ENCODE assay signal across 12 mouse cellular contexts in the genomic region with DNA sequence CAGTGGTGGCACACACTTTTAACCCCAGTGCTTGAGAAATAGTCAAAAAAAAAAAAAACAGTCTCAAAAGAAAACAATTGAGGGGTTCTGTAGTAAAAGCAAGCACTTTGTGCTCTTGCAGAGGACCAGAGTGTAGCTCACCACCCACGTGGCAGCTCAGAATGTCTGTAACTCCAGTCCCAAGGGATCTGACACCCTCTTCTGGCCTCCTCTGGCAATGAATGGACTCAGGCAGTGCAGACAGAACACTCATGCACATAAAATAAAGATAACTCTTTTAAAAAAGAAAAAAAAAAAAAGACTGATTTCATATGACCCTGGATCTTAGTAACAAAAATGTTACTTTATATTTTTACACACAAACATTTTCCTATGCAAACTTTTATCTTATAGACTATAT. TPM values are rescaled to one million over a fixed set of nuclear protein-coding genes. Genes with fewer than 3 reads are reported as not detected.
DNase-seq lines count a peak whose midpoint lies in the region; ATAC-seq and TF ChIP-seq lines count a peak whose summit lies in the region.
"Had no signal": no experiment of that assay in that cellular context is flagged by ENCODE, and none has a peak within 500 bp of the region (broad histone marks: within the 10 kb centered on the region; RNA-seq: fewer than 3 reads in every experiment).

No protein-coding gene starts in this region.

- H3K36me3 ChIP-seq in forebrain, postnatal 0 days (ENCODE audit: insufficient read depth): no peaks in the 10 kb centered on the region
- H3K36me3 ChIP-seq in forebrain, embryonic 11.5 days (ENCODE audit: control insufficient read depth, insufficient read depth, low read length): no peaks in the 10 kb centered on the region
- H3K36me3 ChIP-seq in MEL (ENCODE audit: control insufficient read depth in 1 of 2, insufficient read depth in 2 of 2, low read length in 2 of 2): peaks cover 3 to 4% of the 10 kb centered on the region in 2 experiments; a peak in 3 of 4 replicates
- H3K36me3 ChIP-seq in neural tube, embryonic 15.5 days: no peaks in the 10 kb centered on the region
- H3K36me3 ChIP-seq: stomach, embryonic 15.5 days had no signal

- 0 out of 2 replicates have a peak, but pooled peaks have one; percentile 13 for TF ChIP-seq CTCF in forebrain, postnatal 0 days (IDR thresholded peaks at IDR 0.05; ENCODE audit: low read depth)
- TF ChIP-seq CTCF in lung, adult 2 months (IDR thresholded peaks at IDR 0.05; ENCODE audit: insufficient read depth, low read length): 0 out of 2 replicates have a peak, but pooled peaks have one; percentile 2
- TF ChIP-seq CTCF in MEL (IDR thresholded peaks at IDR 0.05 in 2 of 3, conservative IDR thresholded peaks at IDR 0.05 in 1 of 3; ENCODE audit: control insufficient read depth in 1 of 3, insufficient read depth in 1 of 3, low read depth in 2 of 3, low read length in 3 of 3, poor library complexity in 1 of 3, severe bottlenecking in 1 of 3): peak in 1 of 3 experiments; percentile 21; a peak in 2 of 6 replicates

- no peak overlapping the region for H3K9ac ChIP-seq in forebrain, postnatal 0 days
- H3K9ac ChIP-seq in forebrain, embryonic 11.5 days (ENCODE audit: low read length): no peak overlapping the region
- no peak overlapping the region for H3K9ac ChIP-seq in MEL (ENCODE audit: control insufficient read depth, low read depth, low read length, poor library complexity, severe bottlenecking)
- no peak overlapping the region for H3K9ac ChIP-seq in neural tube, embryonic 15.5 days (replicated peaks)
- H3K9ac ChIP-seq: heart, embryonic 12.5 days; stomach, embryonic 15.5 days had no signal

- no peak for DNase-seq in forebrain, postnatal 0 days
- DNase-seq in forebrain, embryonic 11.5 days (ENCODE audit: low spot score): no peak
- DNase-seq in lung, adult 2 months: no peak
- DNase-seq in lung, postnatal 14 days: no peak
- DNase-seq in MEL (ENCODE audit: low read depth, low spot score): peak; percentile 24
- peak; percentile 12 for DNase-seq in mesoderm, embryonic 11.5 days (ENCODE audit: low read depth, low spot score)
- DNase-seq in neural tube, embryonic 10.5 days (ENCODE audit: extremely low spot score, low spot score): no peak
- DNase-seq: cerebellum, adult 2 months had no signal

- no peak overlapping the region for H3K4me2 ChIP-seq in forebrain, postnatal 0 days (ENCODE audit: low read depth)
- H3K4me2 ChIP-seq in forebrain, embryonic 11.5 days (ENCODE audit: low read depth, low read length, severe bottlenecking): no peak overlapping the region
- H3K4me2 ChIP-seq in neural tube, embryonic 15.5 days: no peak overlapping the region
- H3K4me2 ChIP-seq: heart, embryonic 12.5 days; stomach, embryonic 15.5 days had no signal

- H3K27ac ChIP-seq in forebrain, postnatal 0 days (ENCODE audit: low read depth, low read length): no peak overlapping the region
- H3K27ac ChIP-seq in forebrain, embryonic 11.5 days (ENCODE audit: low read depth, low read length): no peak overlapping the region
- H3K27ac ChIP-seq in MEL (ENCODE audit: control insufficient read depth, low read depth, low read length): no peak overlapping the region
- H3K27ac ChIP-seq in neural tube, embryonic 15.5 days (replicated peaks): no peak overlapping the region
- H3K27ac ChIP-seq: midbrain, embryonic 10.5 days; stomach, embryonic 15.5 days had no signal

- no peak overlapping the region for H3K4me3 ChIP-seq in forebrain, postnatal 0 days (ENCODE audit: low read depth, low read length)
- H3K4me3 ChIP-seq in forebrain, embryonic 11.5 days (ENCODE audit: low read depth, low read length): no peak overlapping the region
- H3K4me3 ChIP-seq in lung, adult 2 months (replicated peaks; ENCODE audit: extremely low read depth, low read depth, low read length): no peak overlapping the region
- H3K4me3 ChIP-seq in MEL (ENCODE audit: control insufficient read depth in 1 of 2, insufficient read depth in 1 of 2, low read depth in 2 of 2, low read length in 2 of 2): no peak overlapping the region
- no peak overlapping the region for H3K4me3 ChIP-seq in neural tube, embryonic 15.5 days (replicated peaks)
- H3K4me3 ChIP-seq: heart, embryonic 12.5 days; midbrain, embryonic 10.5 days; stomach, embryonic 15.5 days had no signal

- ATAC-seq in forebrain, postnatal 0 days: no peak
- no peak for ATAC-seq in forebrain, embryonic 11.5 days (replicated peaks; ENCODE audit: low FRiP score)
- no peak for ATAC-seq in neural tube, embryonic 15.5 days (ENCODE audit: low FRiP score)

- 20% methylated on average over 1 of the region's 1 CpGs for WGBS in forebrain, postnatal 0 days
- 0% methylated on average over 1 of the region's 1 CpGs for WGBS in forebrain, embryonic 11.5 days
- WGBS in lung, adult 2 months: 37% methylated on average over 1 of the region's 1 CpGs
- WGBS in neural tube, embryonic 15.5 days: 6% methylated on average over 1 of the region's 1 CpGs

- no peaks in the 10 kb centered on the region for H3K79me2 ChIP-seq in MEL (ENCODE audit: control insufficient read depth, insufficient read depth, low read length, poor library complexity)

- no peaks in the 10 kb centered on the region for H3K9me3 ChIP-seq in forebrain, postnatal 0 days (ENCODE audit: low read length)
- H3K9me3 ChIP-seq in forebrain, embryonic 11.5 days (ENCODE audit: control insufficient read depth, low read length): no peaks in the 10 kb centered on the region
- no peaks in the 10 kb centered on the region for H3K9me3 ChIP-seq in MEL (replicated peaks; ENCODE audit: insufficient read depth, low read length)
- H3K9me3 ChIP-seq in neural tube, embryonic 15.5 days (replicated peaks): no peaks in the 10 kb centered on the region
- H3K9me3 ChIP-seq: heart, embryonic 12.5 days; midbrain, embryonic 10.5 days; stomach, embryonic 15.5 days had no signal

- no peak for TF ChIP-seq POLR2A in lung, adult 2 months (IDR thresholded peaks at IDR 0.05; ENCODE audit: borderline replicate concordance, extremely low read depth, low read depth, low read length)
- no peak for TF ChIP-seq POLR2A in MEL (IDR thresholded peaks at IDR 0.05; ENCODE audit: control insufficient read depth in 1 of 2, insufficient read depth in 1 of 2, low read depth in 1 of 2, low read length in 2 of 2, poor library complexity in 1 of 2)

- TF ChIP-seq RAD21 in MEL (IDR thresholded peaks at IDR 0.05; ENCODE audit: low read depth, low read length): peak; percentile 20

- H3K27me3 ChIP-seq in forebrain, postnatal 0 days (ENCODE audit: insufficient read depth, low read length): no peaks in the 10 kb centered on the region
- H3K27me3 ChIP-seq in forebrain, embryonic 11.5 days (ENCODE audit: control insufficient read depth, insufficient read depth, low read length): no peaks in the 10 kb centered on the region
- no peaks in the 10 kb centered on the region for H3K27me3 ChIP-seq in MEL (ENCODE audit: control insufficient read depth in 1 of 2, insufficient read depth in 2 of 2, low read length in 2 of 2)
- no peaks in the 10 kb centered on the region for H3K27me3 ChIP-seq in neural tube, embryonic 15.5 days (replicated peaks)
- H3K27me3 ChIP-seq: heart, embryonic 12.5 days; stomach, embryonic 15.5 days had no signal

- H3K4me1 ChIP-seq in forebrain, postnatal 0 days (ENCODE audit: insufficient read depth): no peaks in the 10 kb centered on the region
- no peaks in the 10 kb centered on the region for H3K4me1 ChIP-seq in forebrain, embryonic 11.5 days (replicated peaks; ENCODE audit: control insufficient read depth, insufficient read depth, low read length)
- H3K4me1 ChIP-seq in lung, adult 2 months (ENCODE audit: control insufficient read depth, insufficient read depth, low read length): no peaks in the 10 kb centered on the region
- H3K4me1 ChIP-seq in MEL (ENCODE audit: control insufficient read depth in 1 of 2, insufficient read depth in 2 of 2, low read length in 2 of 2): no peaks in the 10 kb centered on the region
- no peaks in the 10 kb centered on the region for H3K4me1 ChIP-seq in neural tube, embryonic 15.5 days
- H3K4me1 ChIP-seq: heart, embryonic 12.5 days; midbrain, embryonic 10.5 days; stomach, embryonic 15.5 days had no signal

- no peak for TF ChIP-seq EP300 in MEL (IDR thresholded peaks at IDR 0.05; ENCODE audit: low read depth in 1 of 2, low read length in 2 of 2)

TF ChIP-seq in MEL, 35 proteins besides CTCF, POLR2A, EP300 and RAD21:
- TF ChIP-seq SMC3 (IDR thresholded peaks at IDR 0.05; ENCODE audit: low read depth, low read length): peak; percentile 34; the same call in 1 of the 2 replicates
- TF ChIP-seq NRF1 (IDR thresholded peaks at IDR 0.05; ENCODE audit: insufficient read depth, low read depth, low read length, poor library complexity, severe bottlenecking): no peak

RNA-seq across cellular contexts. Expression of gene Bbx, which starts 12.1 kb away (rescaled TPM):
- 8.3 and 11.9 TPM in 2 replicates for total RNA-seq in forebrain, postnatal 0 days (2014; rRNA removed)
- polyA plus RNA-seq in forebrain, postnatal 0 days (2015; fragmentation: Nextera tagmentation; extraction: Ambion mirVana): 3.9 and 13.2 TPM in 2 replicates
- 30.1 and 38.0 TPM in 2 replicates for polyA plus RNA-seq in forebrain, embryonic 11.5 days (2014; fragmentation: Nextera tagmentation; extraction: Ambion mirVana)
- polyA plus RNA-seq in lung, adult 2 months (2012; rRNA removed): 5.3 and 6.8 TPM in 2 replicates
- 9.1 and 9.2 TPM in 2 replicates for total RNA-seq in MEL (2012; rRNA removed)
- polyA plus RNA-seq in MEL (2012; ENCODE audit: insufficient read depth in 1 of 2, insufficient read length in 2 of 2, low read depth in 1 of 2, low replicate concordance in 2 of 2, missing spikeins in 1 of 2): 10 to 100 TPM in 1 of 2 experiments, 1 to 10 TPM in 1; 6.5 to 36.0 TPM
- 15.4 and 22.3 TPM in 2 replicates for polyA plus RNA-seq in neural tube, embryonic 15.5 days (2015; fragmentation: Nextera tagmentation; extraction: Ambion mirVana)

Comparison
In these comparisons a context has a peak if more than half of its experiments do, and no peak if none do; other contexts are left out.
1. DNase-seq: peak in MEL (single experiment) and mesoderm, embryonic 11.5 days (single experiment); none in forebrain, postnatal 0 days (single experiment), forebrain, embryonic 11.5 days (single experiment), lung, adult 2 months (single experiment), lung, postnatal 14 days (single experiment) and neural tube, embryonic 10.5 days (single experiment).